Mouse (Mus musculus) ES-E14 (cell line): ENCODE measurements around the gene Atf7ip2. TPM values are rescaled to one million over a fixed set of nuclear protein-coding genes. Genes with fewer than 3 reads are reported as not detected.

Experiments
- DNase-seq: peaks from one replicate; pipeline ENCODE4 v3.0.0-alpha.2; 2013; ENCODE audit warnings: low read depth, low spot score
- H3K27ac ChIP-seq: 2 replicates; pipeline ENCODE4 v1.5.1; 2012; ENCODE audit warnings: low read depth, mild to moderate bottlenecking, low read length, moderate library complexity, mixed read lengths; ENCODE audit not compliant: poor library complexity, insufficient read depth, severe bottlenecking
- H3K36me3 ChIP-seq: 2 replicates; pipeline ENCODE4 v1.6.1; 2012; ENCODE audit warnings: mild to moderate bottlenecking, low read length, moderate library complexity, mixed read lengths; ENCODE audit not compliant: control insufficient read depth, poor library complexity, insufficient read depth, severe bottlenecking
- H3K4me1 ChIP-seq, 2 experiments: fragments of 150-350 bp in 1 of 2; sonication (generic) in 1 of 2; 2 replicates each; pipeline ENCODE4 v1.6.1; 2012; ENCODE audit warnings: low read length in 2 of 2, mild to moderate bottlenecking in 1 of 2, mixed read lengths in 1 of 2; ENCODE audit not compliant: control insufficient read depth in 2 of 2, insufficient read depth in 2 of 2, poor library complexity in 1 of 2
- H3K4me3 ChIP-seq, 2 experiments: fragments of 150-350 bp in 1 of 2; sonication (generic) in 1 of 2; 2 replicates each; pipeline ENCODE4 v1.5.1; 2012; ENCODE audit warnings: low read length in 2 of 2, low read depth in 1 of 2, mild to moderate bottlenecking in 1 of 2, mixed read lengths in 1 of 2; ENCODE audit not compliant: insufficient read depth in 1 of 2, poor library complexity in 1 of 2, severe bottlenecking in 1 of 2
- H3K9ac ChIP-seq: 2 replicates; pipeline ENCODE4 v1.6.1; 2012; ENCODE audit warnings: low read depth, mild to moderate bottlenecking, low read length, mixed read lengths; ENCODE audit not compliant: poor library complexity, insufficient read depth, severe bottlenecking
- H3K9me3 ChIP-seq: fragments of 150-350 bp; sonication (generic); 2 replicates; pipeline ENCODE4 v1.6.1; 2012; ENCODE audit warnings: low read depth, mild to moderate bottlenecking, low read length; ENCODE audit not compliant: control insufficient read depth, insufficient read depth
- CHD2 ChIP-seq: IDR thresholded peaks from 2 replicates; pipeline ENCODE4 v1.6.1; 2014; ENCODE audit warnings: mild to moderate bottlenecking, low read depth, low read length, inconsistent platforms
- HCFC1 ChIP-seq: IDR thresholded peaks from 2 replicates; pipeline ENCODE4 v1.6.1; 2012; ENCODE audit warnings: low read length, inconsistent platforms, borderline replicate concordance; ENCODE audit not compliant: insufficient read depth
- MAFK ChIP-seq: IDR thresholded peaks from 2 replicates; pipeline ENCODE4 v1.6.1; 2014; ENCODE audit warnings: mild to moderate bottlenecking, low read depth, low read length, inconsistent platforms; ENCODE audit not compliant: insufficient read depth
- ZC3H11A ChIP-seq: IDR thresholded peaks from 2 replicates; pipeline ENCODE4 v1.6.1; 2012; ENCODE audit warnings: low read depth, mild to moderate bottlenecking, inconsistent platforms, low read length, borderline replicate concordance
- ZNF384 ChIP-seq: IDR thresholded peaks from 2 replicates; pipeline ENCODE4 v1.6.1; 2012; ENCODE audit warnings: low read depth, low read length, inconsistent platforms
- in situ Hi-C, 2 experiments: fragments of 600-800 bp; cut with MboI; formaldehyde crosslinking; loops; one replicate each; pipeline ENCODE4 v1.15.1; 2025; ENCODE audit warnings: low sequenced_read_pairs in 2 of 2, inconsistent platforms in 1 of 2; ENCODE audit not compliant: unreplicated experiment in 2 of 2
- total RNA-seq: library from RNA; depleted of rRNA; stranded (reverse); fragments of 300-350 nt; gene quantifications from 2 replicates; pipeline ENCODE4 v1.2.3, GENCODE M21; 2012

Gene Atf7ip2
- total RNA-seq, 1 experiment, result 15.8 TPM

- in situ Hi-C loops, result loop anchor here in 1 of 2 experiments (10.0 to 25.0 kb wide), 2 partner anchors 108 to 226 kb away; partner anchors contain the start of gene Tekt5
- DNase-seq, result no peak
- Histone ChIP-seq H3K27ac (no peak overlapping the region), H3K9ac (no peak overlapping the region), H3K4me3 (no peak overlapping the region), H3K36me3 (no peaks in the 10 kb centered on the region), H3K9me3 (no peaks in the 10 kb centered on the region), H3K4me1 (no peaks in the 10 kb centered on the region)
- no peak for TF ChIP-seq ZNF384
- TF ChIP-seq MAFK, result no peak
- no peak for TF ChIP-seq CHD2
- TF ChIP-seq HCFC1, result no peak
- TF ChIP-seq ZC3H11A, result no peak
Measured at GRCm38 (mm10) chr16:10286513-10287268, 94.2 kb downstream of the Atf7ip2 start.

- in situ Hi-C loops, result loop anchor here in 1 of 2 experiments (10.0 to 25.0 kb wide), 2 partner anchors 107 to 224 kb away; partner anchors contain the start of gene Tekt5
- no peak overlapping the region for H3K27ac ChIP-seq
Measured at GRCm38 (mm10) chr16:10288115-10288514, 95.6 kb downstream of the Atf7ip2 start.

GRCm38 (mm10) chr16:10297696-10298644, 105.5 kb downstream of the Atf7ip2 start:
- Histone ChIP-seq H3K36me3 (no peaks in the 10 kb centered on the region), H3K4me1 (no peaks in the 10 kb centered on the region), H3K9me3 (no peaks in the 10 kb centered on the region), H3K9ac (no peak overlapping the region), H3K27ac (no peak overlapping the region), H3K4me3 (no peak overlapping the region)
- no peak for DNase-seq
- in situ Hi-C loops, result loop anchor here in 1 of 2 experiments (25.0 kb wide), 1 partner anchor 214 kb away; no protein-coding TSS in a partner anchor
- no peak for TF ChIP-seq HCFC1

More at GRCm38 (mm10) chr16:10288115-10288514, 95.6 kb downstream of the Atf7ip2 start:
- Histone ChIP-seq H3K4me3 (no peak overlapping the region), H3K4me1 (no peaks in the 10 kb centered on the region), H3K9me3 (no peaks in the 10 kb centered on the region), H3K36me3 (no peaks in the 10 kb centered on the region), H3K9ac (no peak overlapping the region)
- DNase-seq, result no peak
- TF ChIP-seq ZNF384, result no peak
- TF ChIP-seq CHD2, result no peak
- TF ChIP-seq MAFK, result no peak
- TF ChIP-seq ZC3H11A, result no peak
- no peak for TF ChIP-seq HCFC1

GRCm38 (mm10) chr16:10299637-10300036, 107.1 kb downstream of the Atf7ip2 start:
- in situ Hi-C loops, result loop anchor here in 1 of 2 experiments (25.0 kb wide), 1 partner anchor 213 kb away; no protein-coding TSS in a partner anchor
- TF ChIP-seq ZC3H11A, result no peak
- no peak for TF ChIP-seq MAFK
- no peak for TF ChIP-seq CHD2
- no peak for TF ChIP-seq ZNF384
- TF ChIP-seq HCFC1, result no peak
- H3K27ac ChIP-seq, result no peak overlapping the region
- no peak for DNase-seq
- no peaks in the 10 kb centered on the region for H3K9me3 ChIP-seq
- H3K4me1 ChIP-seq, result no peaks in the 10 kb centered on the region
- H3K4me3 ChIP-seq, result no peak overlapping the region
- no peaks in the 10 kb centered on the region for H3K36me3 ChIP-seq
- no peak overlapping the region for H3K9ac ChIP-seq
